Mouse (Mus musculus) right cerebral cortex, postnatal 36 days (tissue): ENCODE results near the gene Trmo.

Source experiments
- DNase-seq, 2 experiments: peaks; one replicate each; pipeline ENCODE4 v3.0.0; 2022; ENCODE audit warnings: low spot score in 2 of 2, mixed read lengths in 1 of 2

Gene Trmo

DNA sequence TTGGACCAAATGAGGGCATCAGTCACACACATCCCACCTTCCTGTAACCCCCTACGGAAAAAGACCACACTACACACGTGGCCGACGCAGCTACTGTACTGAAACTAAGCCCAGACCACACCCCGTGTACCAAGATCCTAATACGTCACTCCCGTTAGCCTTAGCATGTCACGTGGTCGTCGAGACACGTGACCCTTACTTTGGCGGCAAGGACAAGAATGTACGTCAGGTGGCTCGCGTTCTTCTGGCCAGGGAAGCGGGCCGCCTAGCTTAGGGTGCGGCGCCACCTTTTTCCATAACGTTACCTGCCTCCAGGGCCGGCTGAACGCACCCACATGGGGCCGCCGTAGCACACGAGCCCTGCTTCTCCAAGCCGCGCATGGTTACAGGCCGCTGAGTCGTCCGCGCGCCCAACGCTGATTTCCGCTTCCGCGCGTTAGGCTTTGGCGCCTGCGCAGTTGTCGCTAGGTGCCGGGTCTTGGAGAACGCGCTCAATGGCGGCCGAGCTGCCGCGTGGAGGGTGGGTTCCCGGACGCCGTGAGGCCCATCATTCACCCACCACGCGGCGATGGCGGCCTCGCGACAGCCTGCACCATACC is at the start of gene Trmo:
Gene Trmo, minus strand, starts transcription at position 425 of the 599 bp plus-strand sequence.
- DNase-seq: peak; percentile 91 to 93

DNA sequence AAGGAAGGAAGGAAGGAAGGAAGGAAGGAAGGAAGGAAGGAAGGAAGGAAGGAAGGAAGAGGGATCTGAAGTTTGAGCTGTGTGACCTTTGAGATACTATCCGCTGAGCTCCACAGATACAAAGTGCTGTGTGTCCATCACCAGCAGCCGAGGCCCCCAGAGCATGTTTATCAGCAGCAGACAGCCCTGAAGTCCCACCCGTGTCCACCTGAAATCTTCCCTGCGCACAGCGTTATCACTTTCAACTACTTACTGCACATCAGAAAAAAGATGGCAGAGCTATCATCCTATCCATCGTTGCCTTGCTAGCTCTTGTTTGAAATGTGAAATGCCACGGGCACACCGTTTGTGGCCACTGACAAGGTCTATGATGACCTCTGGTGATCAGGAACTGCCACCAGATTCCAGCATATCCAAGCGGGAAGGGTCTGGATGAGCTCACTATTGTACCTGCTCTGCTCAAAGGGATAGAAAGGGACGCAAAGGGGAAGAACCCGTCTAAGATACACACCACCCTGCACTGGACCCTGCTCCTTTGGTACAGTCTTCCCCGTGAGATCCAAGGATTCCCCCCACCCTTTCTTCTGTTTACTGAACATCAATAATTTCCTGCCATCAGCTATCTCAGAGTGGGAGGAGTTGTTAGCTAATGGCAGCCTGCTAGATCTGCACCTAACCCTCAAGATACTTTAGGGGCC is 43.3 kb upstream of the Trmo start:
- DNase-seq: no peak

DNA sequence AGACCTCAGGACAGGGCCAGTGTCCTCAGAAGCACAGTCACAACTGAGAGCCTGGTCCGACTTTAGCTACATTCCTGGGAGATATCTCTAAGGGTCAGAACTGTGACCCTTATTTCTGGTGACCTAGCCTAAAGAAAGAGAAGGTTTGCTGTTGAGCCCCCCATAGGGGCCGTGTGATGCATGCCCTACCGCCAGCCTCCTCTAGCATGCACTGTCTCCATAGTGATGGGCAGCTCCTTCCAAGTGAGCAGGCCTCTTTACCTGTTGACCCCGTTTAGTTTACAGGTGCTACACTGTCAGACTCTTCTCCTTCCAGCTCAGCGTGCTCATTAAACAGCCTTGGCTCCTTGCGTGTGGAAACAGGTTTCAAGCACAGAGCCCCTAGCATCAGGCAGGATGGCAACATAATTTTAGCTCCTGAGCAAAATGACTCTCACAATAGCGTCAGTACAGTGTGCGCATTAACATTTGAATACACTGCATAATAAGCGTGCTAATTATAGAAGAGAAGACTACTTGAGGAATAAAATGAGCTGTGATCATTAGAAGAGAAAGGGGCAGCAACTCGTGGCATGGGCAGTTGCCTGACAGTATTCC is 39.8 kb upstream of the Trmo start:
- no peak for DNase-seq

DNA sequence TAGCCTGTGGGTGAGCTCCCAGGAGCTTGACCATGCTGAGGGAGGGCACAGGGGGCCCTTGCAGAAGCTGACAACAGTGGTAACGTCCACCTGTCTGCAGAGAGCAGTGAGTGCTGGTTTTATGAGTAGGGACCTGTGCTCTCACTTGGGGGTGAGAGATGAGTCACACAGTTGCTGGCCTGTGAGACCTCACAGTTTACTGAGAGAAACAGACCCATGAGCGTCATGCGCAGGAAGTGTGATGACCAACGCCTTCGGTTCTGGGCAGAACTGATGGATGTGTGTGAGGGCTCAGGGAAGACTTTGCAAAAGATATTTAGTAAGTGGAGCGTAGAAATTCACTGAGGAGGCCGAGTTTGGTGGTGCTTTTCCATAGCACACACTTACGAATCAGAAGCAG is 33.4 kb upstream of the Trmo start:
- DNase-seq: no peak

DNA sequence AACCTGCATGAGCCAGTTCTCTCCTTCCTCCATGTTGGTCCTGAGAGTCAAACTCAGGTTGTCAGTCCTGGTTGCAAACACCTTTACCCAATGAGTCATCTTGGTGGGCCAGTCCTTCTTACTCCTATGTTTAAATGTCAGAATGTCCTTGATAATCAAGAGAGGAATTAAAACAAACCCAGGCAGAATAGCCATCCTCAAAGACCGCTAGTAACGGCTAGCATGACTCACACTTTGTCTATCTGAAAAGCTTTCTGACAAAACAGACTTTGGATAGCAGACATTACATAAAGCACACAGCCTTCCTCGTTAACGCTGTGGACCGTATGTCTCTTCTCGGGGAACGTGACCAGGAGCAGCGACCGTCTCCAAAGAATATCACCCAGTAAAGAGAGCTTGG is 29.6 kb upstream of the Trmo start:
- no peak for DNase-seq

DNA sequence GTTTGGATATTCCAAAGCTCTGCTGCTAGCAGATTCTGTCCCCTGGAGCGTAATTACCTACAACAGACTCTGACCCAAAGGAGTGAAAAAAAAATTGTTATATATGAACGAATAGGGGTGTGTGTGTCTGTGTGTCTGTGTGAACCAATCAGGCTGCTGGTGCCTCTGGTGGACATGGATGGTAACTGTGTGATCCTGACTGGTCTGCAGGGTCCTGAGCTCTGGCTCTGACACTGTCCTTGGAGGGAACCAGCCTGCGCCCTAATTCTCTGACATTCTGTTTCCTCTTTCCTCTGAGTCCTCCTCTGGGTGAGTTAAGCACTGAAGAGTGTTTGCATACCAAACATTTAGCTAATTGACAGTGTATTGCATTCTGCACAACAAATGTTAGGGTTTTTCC is 28.3 kb upstream of the Trmo start:
- no peak for DNase-seq

DNA sequence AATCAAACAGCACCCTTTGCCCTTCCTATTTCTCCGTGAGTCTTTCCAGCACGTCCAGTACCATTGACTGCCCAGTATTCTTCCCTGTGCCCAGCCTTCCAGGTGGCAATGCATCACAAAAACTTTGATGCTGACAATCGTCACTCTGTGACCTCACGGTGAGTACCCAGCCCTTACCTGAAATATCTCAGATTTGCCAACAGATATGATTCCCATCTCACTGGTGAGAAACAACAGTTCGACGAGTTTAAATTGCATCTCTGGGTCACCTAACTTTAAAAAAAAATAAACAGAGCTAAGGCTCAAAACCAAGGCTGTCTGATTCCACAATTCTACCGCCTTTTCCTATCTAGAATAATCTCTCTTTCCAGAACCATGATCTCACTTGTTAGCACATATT is 24.2 kb upstream of the Trmo start, which contains the start of gene Hemgn:
Gene Hemgn, minus strand, starts transcription at position 101 of the 400 bp plus-strand sequence.
- DNase-seq: no peak

DNA sequence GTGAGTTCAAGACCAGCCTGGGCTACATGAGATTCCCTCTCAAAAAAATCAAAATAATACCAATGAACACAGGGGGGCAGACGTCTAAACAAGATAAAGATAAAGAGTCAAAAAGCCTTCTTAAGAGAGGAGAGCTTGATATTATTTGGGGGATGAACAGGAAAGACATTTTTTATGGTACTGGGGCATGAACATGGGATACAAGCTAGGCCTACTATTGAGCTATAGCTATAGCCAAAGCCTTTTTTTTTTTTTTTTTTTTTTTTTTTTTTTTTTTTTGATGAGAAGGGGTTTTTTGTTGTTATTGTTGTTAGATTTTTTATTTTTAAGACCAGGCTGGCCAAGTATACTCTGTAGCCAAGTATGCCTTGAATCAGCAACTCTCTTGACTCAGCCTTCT is 22.9 kb upstream of the Trmo start:
- no peak for DNase-seq

DNA sequence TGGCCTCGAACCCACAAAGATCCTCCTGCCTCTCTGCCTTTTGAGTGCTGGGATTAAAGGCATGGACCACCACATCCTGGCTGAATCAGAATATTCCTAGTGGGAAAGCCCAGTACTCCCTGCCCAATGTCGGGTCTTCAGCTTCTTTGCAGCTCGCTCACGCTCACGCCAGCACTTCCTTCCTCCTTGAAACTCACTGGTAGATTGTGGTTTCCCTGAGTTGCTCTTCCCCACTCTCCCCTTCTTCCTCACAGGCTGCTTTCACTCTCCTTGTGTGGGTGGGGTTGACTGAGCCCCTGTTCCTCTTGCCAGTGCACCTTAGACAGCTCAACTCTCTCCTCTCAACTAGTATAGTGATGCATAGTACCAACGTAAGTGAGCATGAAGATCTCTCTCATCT is 22.3 kb upstream of the Trmo start:
- DNase-seq: no peak

DNA sequence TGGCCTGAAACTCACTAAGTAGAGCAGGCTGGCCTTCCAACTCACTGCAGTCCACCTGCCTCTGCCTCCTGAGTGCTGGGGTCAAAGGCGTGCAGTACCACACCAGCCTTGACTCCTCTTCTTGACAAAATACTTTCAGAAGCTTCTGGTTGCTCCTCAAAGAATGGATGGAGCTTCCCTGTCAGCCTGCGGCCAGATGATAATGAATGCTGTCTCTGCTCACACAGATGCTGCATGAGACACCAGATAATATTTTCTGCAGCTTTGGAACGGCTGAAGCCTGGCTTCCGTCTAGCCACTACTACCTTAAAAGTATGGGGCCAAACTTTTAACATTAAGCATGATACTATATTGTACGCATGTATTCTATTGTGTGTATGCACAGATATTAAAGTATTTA is 21.4 kb upstream of the Trmo start:
- no peak for DNase-seq

DNA sequence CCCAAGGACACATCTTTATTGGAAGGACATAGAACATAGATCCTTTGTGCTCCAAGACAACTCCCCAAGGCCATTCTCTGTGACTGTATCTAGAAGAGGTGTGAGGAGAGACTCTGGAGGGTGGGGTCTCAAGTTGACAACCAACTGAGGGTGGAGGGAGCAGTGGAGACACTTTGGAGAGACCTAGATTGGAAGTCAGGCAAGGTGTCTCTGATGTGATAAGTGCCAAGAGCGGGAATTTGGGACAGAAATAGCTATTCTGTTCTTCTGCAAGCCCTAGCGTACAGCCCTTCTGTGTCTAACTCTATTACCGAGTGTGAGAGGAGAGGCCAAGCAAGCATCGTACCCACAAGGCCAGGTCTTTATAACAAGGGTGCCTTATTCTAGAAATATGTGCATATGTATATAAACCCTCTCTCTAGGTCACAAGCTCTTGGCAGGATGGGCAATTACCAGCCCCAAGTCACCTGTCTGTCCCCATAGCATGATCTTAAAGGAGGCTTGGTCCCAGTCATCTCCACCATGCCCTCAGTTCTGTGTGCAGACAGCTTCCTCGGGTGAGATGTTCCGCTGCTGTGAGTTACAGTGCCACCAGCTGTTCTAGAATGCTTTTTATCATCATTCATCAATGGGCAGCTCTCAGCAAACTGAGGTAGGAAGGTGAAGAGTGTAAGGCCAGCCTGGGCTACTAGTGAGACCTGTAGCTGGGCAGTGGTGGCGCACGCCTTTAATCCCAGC is 17.9 kb upstream of the Trmo start:
- DNase-seq: no peak

DNA sequence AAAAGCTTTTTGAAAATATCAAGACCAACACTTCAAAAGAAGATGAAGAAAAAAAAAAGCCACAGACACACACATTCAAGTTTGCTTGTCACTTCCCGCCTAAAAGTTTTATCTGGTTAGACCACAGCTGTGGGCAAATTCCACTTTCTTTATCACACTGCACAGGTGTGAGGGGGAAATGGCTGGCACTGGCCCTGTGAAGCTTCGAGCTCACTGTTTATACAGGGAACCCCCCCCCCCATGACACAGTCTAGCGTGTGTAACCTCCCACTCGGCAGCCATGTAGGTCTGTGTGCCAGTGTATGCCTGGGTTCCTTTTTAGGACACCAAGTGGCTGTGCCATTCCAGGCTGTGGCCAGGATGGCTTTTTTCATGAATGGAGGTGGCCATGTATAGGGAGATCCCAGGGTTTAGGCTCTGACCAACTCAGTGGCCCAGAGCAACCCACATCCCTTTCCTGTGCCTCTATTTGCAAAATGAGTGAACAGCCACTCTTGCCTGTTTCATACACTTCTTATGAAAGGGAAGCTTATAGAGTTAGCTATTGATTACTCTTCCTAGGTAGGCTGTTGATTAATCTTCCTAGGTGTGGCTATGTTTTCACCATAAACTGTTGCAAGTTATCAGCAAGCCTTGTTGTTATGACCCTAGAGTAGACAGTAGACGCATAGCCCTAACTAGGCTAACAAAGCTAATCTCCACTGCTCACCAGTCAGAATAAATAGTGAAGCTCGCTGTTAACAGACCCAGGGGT is 15.0 kb upstream of the Trmo start:
- DNase-seq: no peak

DNA sequence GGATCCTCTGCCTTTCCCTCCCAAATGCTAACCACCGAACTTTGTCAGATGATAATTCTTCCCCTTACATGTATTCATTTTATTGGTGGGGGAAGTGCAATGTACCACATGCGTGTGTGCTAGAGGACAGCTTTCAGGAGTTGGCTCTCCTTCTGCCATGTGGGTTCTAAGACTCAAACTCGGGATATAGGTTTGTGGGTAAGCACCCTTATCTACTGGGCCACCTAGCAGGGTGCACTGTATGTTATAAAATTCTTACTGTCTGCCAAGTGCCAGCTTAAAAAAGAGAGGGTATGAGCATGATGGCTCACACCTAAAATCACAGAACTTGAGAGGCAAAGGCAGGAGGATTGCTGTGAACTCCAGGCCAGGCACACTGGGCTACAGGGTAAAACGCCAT is 9.6 kb upstream of the Trmo start:
- DNase-seq: no peak

DNA sequence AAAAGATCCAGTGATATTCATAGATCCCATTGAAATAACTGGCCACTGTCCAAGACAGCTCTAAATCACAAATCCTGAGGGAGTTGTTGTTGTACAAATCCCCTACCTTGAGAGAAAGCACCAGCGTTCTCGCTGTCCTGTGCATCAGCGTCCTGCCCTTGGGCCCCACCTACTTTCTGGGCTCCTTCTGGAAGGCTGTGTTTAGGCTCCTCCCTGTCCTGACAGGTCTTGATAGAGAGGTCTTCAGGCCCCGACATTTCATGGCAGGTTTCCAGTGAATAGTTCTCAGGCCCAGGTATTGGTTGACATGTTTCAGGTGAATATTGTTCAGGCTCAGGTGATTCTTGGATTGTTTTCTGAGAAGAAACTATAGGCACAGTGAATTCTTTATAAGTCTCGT is 6.5 kb upstream of the Trmo start:
- DNase-seq: no peak

DNA sequence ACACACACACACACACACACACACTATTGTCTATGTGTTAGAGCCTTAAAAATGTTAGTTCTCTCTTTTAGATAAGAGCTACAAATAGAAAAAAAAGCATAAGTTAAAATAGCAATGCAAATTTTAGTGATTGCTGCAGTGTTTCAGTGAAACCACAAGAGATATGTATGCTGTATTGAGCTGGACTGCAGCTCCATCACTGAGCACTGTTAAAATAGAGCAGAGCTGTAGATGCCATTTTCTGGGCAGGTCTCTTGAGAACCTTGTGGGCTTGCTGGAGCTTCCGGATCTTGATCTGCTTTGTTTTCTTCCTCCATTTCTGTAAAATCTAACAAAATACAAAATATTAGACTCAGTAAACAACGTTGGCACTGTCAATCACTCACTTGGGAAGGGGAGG is 5.2 kb upstream of the Trmo start:
- no peak for DNase-seq

DNA sequence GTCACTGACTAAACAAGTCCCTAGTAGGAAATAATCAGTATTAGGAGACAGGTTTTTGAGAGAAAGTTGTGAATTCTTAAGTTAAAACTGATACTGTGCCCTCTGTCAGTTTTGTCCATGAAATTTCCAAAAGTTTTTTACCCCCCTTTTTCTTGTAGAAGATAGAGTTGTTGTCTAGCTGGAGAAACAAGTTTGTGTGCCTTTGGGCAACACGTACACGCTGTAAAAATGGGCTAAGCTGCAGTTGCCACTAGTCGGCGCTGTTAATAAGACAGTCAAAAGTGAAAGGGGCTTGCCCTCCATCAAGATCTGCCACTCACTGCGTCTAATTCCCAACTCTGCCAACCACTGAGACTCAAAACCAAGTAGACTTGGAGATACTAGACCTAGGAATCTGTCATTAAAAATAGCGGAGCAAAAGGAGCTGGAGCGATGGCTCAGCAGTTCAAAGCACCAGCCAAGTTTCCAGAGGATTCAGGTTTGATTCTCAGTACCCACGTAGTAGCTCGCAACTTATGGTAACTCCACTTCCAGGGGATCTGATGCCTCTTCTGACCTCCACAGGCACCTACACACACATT is 1.2 kb upstream of the Trmo start:
- DNase-seq: peak; percentile 25 to 41

DNA sequence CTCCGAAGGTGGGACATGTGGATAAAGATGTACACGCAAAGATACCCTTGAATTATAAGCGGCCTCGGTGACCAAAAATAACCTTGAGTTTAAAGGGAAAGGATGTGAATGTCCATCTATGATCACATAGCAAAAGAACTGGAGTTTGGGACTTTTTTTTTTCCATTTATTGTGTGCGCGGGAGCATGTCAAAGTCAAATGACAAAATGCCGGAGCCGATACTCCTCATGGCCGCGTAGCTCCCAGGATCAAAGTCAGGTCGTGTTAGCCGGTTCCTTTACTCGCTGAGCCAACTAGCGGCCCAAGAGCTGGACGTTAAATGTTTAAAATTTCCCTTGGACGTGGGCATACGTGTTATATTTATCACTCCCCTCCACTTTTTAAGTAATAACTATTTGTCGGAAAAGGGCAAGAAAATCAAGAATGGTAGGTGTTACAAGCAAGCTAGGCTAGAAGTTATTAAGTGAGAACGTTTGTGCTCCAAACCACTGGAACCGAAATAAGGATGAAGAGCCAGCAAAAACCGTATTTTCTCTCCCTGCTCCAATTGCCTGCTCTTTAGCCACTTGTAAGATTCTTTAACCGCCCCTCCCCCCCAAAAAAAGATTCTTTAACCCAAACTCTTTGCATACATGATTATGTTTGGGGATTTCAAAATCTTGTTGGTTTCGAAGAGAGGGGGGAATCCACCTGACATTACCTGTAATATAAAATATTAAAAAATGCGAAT is 540 bp upstream of the Trmo start:
- no peak for DNase-seq

DNA sequence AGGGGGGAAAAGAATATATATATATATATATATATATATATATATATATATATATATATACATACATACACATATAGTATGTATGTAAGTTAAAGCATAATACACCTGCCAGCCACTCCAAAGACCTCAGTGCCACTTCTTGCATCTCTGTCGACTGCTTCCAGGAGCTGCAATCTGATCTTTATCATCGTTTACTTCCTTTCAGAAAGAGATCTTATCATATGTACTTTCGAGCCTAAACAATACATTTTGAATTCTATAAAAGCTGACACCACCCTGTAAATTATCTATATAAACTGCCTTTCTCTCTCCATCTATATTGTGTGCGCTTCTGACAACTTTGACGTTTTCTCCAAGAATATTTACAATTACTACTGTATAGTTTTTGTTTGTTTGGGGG is 681 bp downstream of the Trmo start:
- DNase-seq: no peak

DNA sequence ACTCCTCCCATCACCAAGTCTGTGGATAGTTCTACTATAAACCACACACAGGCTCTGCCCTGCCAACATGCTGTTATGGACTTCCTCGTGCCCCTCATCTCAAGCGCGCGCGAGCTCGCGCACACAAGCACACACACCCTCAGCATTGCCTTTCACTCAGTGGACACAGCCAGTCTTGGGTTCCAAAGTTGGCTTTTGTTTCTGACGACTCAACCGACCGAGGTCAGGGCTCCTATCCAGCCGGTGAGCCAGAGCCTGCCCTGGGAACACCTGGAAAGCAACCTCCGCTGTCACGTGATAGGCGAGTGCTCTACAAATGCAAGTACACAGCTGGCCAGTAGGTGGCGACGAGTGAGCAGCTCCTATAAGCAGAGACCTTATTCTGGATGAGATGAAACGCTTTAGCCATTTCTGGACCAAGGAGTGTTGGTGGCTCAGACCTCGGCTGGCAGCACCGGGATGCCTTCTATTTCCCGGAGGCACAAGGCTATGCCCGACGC is 14.3 kb downstream of the Trmo start:
- peak; percentile 72 to 80 for DNase-seq

DNA sequence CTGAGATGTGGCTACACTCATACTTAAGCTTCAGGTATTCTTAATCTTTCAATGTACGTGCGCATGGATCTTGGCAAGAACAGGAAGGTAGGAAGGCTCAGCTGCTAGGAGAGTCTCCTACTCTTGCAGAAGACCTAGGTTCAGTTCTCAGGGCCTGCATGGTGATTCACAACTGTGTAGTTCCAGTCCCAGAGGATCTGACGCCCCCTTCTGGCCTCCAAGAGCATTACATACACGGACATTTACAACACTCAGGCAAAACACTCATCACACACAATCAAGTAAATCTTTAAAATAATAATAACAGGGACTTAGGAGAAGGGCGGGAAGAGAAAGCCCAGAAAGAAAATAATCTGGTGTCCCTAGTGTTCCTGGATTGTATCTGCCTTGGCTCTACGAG is 14.8 kb downstream of the Trmo start:
- no peak for DNase-seq

DNA sequence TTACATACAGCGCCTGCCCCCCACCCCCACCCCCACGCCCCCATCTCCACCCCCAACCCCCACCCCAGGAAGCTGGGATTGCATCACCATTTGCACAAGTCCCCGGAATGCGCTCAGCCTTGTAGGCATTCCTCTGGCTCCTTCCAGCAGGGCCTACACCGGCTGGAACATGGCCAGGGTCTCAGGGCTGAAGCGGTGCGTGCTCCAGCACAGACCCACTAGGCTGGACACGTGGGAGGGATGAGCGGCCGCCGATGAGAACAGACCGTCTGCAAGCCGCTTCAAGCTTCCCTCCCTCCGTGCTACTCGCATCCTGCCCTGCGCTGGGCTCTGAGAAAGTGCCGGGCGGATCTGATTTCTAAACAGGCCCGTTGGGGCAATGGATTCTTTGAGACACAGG is 18.2 kb downstream of the Trmo start:
- DNase-seq: no peak
